Mouse (Mus musculus): ENCODE measurements around the gene Cog5. TPM values are rescaled to one million over a fixed set of nuclear protein-coding genes. Genes with fewer than 3 reads are reported as not detected.

Cog5 gene
- total and polyA plus RNA-seq, 2 experiments from 2014 or later = 18.4 to 46.9 TPM

DNA sequence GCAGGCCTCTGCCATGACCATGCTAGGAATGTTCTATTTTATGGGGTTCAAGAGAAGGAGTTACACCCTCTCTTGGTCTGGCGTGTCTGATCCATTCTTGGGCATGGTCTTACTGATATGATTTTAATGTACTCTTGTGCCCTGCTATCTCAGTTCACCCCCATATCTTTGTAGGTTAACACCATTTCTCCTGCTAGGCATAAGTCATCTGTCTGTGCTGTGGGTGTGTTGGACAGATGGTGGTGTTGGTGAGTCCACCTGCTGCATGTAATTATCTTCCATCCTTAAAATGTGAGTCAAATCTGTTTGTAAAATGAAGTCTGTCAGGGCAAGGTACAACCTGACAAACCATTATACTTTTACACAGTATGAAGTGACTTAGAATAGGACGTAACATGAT lies 252.8 kb downstream of the Cog5 start:
- no peaks in the 10 kb centered on the region for H3K36me3 ChIP-seq (ENCODE audit: insufficient read depth, low read length)
- H3K27me3 ChIP-seq (ENCODE audit: insufficient read depth, low read length) = no peaks in the 10 kb centered on the region
- H3K4me1 ChIP-seq (ENCODE audit: insufficient read depth, low read length) = peaks cover 15% of the 10 kb centered on the region
- DNase-seq (ENCODE audit: low spot score) (no peak), ATAC-seq (no peak)
- WGBS = 88% methylated on average over 2 of the region's 2 CpGs
- no peak overlapping the region for H3K27ac ChIP-seq
- no peak; the same call in 1 of the 2 replicates for TF ChIP-seq CTCF (IDR thresholded peaks at IDR 0.05; ENCODE audit: low read depth)
- H3K4me2 ChIP-seq (ENCODE audit: low read depth, low read length) = no peak overlapping the region
- H3K9ac ChIP-seq (replicated peaks; ENCODE audit: low read length) = no peak overlapping the region
- H3K9me3 ChIP-seq (ENCODE audit: low read length) = no peaks in the 10 kb centered on the region
- no peak overlapping the region for H3K4me3 ChIP-seq (ENCODE audit: low read length)

DNA sequence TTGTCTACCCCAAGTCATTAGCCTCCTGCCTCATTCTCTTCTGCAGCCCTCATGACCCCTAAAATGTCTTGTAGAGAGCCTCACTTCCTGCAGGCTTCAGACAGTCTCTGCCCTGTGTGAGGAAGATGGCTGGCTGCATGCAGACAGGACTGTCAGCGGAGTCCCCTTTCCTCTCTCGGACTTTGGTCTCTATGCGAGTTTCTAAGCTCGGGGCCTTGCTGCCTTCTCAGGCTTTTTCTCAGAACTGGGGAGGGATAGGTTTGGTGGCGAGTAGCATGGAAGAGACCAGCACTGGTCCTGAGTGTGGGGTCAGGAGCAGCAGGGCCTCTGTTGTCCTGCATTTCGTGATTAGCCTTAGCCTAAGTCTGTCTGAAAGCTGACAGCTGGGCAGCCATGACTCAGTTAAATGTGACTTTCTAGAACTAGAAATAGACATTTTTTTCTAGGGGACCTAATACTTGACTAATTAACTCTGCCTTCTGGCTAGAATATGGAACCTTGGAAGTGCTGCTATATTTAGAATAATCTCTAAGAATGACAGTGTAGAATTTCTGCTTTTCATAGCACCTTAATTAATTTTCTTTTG lies 258.4 kb downstream of the Cog5 start:
- ATAC-seq (no peak), DNase-seq (ENCODE audit: low spot score) (no peak)
- Histone ChIP-seq H3K4me1 (ENCODE audit: insufficient read depth, low read length) (no peaks in the 10 kb centered on the region), H3K27me3 (ENCODE audit: insufficient read depth, low read length) (no peaks in the 10 kb centered on the region), H3K36me3 (ENCODE audit: insufficient read depth, low read length) (no peaks in the 10 kb centered on the region), H3K27ac (no peak overlapping the region), H3K4me3 (ENCODE audit: low read length) (no peak overlapping the region), H3K9ac (replicated peaks; ENCODE audit: low read length) (no peak overlapping the region), H3K4me2 (ENCODE audit: low read depth, low read length) (no peak overlapping the region), H3K9me3 (ENCODE audit: low read length) (no peaks in the 10 kb centered on the region)
- TF ChIP-seq CTCF (IDR thresholded peaks at IDR 0.05; ENCODE audit: low read depth) = no peak
- WGBS = 89% methylated on average over 6 of the region's 6 CpGs

DNA sequence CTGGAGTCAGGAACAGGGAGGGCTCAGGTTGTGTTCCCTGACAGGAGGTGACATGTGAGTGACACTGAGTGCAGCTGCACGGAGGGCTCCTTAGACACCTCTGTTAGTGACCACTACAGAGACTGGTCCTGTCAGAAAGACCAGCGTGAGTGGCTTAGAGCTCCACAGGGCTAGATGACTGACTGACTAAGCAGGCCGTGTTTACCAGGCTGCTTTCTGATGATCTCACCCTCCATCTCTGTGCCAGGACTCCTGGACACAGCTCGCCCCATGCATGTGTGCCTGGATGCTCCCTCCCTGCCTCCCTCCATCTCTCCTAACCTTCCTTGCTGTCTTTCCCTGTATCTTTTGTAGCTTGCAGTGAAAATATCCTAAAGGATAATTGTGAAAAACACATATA lies 258.9 kb downstream of the Cog5 start:
- Histone ChIP-seq H3K4me1 (ENCODE audit: insufficient read depth, low read length) (no peaks in the 10 kb centered on the region), H3K27ac (peak overlapping the region; percentile 15; the same call in 1 of the 2 replicates), H3K4me3 (ENCODE audit: low read length) (no peak overlapping the region), H3K4me2 (ENCODE audit: low read depth, low read length) (no peak overlapping the region), H3K9ac (replicated peaks; ENCODE audit: low read length) (no peak overlapping the region), H3K36me3 (ENCODE audit: insufficient read depth, low read length) (no peaks in the 10 kb centered on the region), H3K9me3 (ENCODE audit: low read length) (no peaks in the 10 kb centered on the region), H3K27me3 (ENCODE audit: insufficient read depth, low read length) (no peaks in the 10 kb centered on the region)
- no peak for TF ChIP-seq CTCF (IDR thresholded peaks at IDR 0.05; ENCODE audit: low read depth)
- WGBS = 50% methylated on average over 4 of the region's 4 CpGs
- ATAC-seq (peak; percentile 65; the same call in 1 of the 2 replicates), DNase-seq (ENCODE audit: low spot score) (no peak)

DNA sequence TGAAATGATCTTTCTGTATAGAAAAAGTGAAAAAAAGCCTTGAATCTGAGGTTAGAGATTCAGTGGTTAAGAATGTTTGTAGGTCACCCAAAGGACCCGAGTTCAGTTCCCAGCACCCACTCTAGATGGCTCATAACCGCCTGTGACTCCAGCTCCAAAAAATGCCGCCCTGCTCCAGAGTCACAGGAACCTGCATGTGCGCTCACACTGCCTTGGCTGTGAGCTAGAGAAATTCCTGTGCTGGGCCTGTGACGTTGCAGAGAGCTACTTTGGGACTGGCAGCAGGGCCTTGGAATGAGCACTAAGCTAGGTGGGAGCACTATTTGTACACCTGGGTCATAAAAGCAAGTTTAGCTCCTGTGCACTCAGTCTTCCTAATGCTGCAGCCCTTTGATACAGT lies 262.0 kb downstream of the Cog5 start:
- no peaks in the 10 kb centered on the region for H3K27me3 ChIP-seq (ENCODE audit: insufficient read depth, low read length)

DNA sequence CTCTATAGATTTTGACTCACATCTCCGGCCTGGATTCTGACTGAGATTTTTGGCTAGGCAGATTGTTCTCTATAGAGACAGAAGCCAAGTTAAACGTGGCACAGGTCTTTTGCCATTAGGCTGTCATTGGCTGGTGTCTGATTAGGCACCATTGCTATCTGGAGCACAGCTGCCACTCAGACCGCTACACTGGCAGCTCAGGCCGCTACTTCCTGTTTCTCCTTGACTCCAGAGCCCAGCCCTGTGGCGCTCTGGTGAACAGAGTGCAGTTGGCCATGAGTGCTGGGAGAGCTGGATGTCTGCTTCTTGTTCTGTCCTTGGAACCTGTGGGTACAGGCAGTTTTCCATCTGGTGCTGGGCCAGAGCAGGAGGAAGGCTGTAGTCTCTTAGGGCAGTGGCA lies 262.6 kb downstream of the Cog5 start:
- TF ChIP-seq CTCF (IDR thresholded peaks at IDR 0.05; ENCODE audit: low read depth) = 0 out of 2 replicates have a peak, but pooled peaks have one; percentile 11
- Histone ChIP-seq H3K27ac (0 out of 2 replicates have a peak overlapping the region, but pooled peaks have one; percentile 26), H3K4me1 (ENCODE audit: insufficient read depth, low read length) (no peaks in the 10 kb centered on the region), H3K36me3 (ENCODE audit: insufficient read depth, low read length) (peaks cover 1% of the 10 kb centered on the region; the same call in 1 of the 2 replicates), H3K9ac (replicated peaks; ENCODE audit: low read length) (no peak overlapping the region), H3K4me2 (ENCODE audit: low read depth, low read length) (no peak overlapping the region), H3K9me3 (ENCODE audit: low read length) (no peaks in the 10 kb centered on the region), H3K4me3 (ENCODE audit: low read length) (no peak overlapping the region), H3K27me3 (ENCODE audit: insufficient read depth, low read length) (no peaks in the 10 kb centered on the region)
- WGBS = 62% methylated on average over 5 of the region's 5 CpGs
- ATAC-seq (peak; percentile 77), DNase-seq (ENCODE audit: low spot score) (peak; percentile 52)

More for the DNA sequence above, 262.0 kb downstream of the Cog5 start:
- no peaks in the 10 kb centered on the region; the same call in 1 of the 2 replicates for H3K36me3 ChIP-seq (ENCODE audit: insufficient read depth, low read length)
- no peak overlapping the region for H3K27ac ChIP-seq
- H3K4me3 ChIP-seq (ENCODE audit: low read length) = no peak overlapping the region
- WGBS = 95% methylated on average over 5 of the region's 5 CpGs
- DNase-seq (ENCODE audit: low spot score) (no peak), ATAC-seq (no peak)
- H3K4me2 ChIP-seq (ENCODE audit: low read depth, low read length) = no peak overlapping the region
- no peaks in the 10 kb centered on the region for H3K9me3 ChIP-seq (ENCODE audit: low read length)
- H3K4me1 ChIP-seq (ENCODE audit: insufficient read depth, low read length) = no peaks in the 10 kb centered on the region
- TF ChIP-seq CTCF (IDR thresholded peaks at IDR 0.05; ENCODE audit: low read depth) = no peak
- H3K9ac ChIP-seq (replicated peaks; ENCODE audit: low read length) = no peak overlapping the region

DNA sequence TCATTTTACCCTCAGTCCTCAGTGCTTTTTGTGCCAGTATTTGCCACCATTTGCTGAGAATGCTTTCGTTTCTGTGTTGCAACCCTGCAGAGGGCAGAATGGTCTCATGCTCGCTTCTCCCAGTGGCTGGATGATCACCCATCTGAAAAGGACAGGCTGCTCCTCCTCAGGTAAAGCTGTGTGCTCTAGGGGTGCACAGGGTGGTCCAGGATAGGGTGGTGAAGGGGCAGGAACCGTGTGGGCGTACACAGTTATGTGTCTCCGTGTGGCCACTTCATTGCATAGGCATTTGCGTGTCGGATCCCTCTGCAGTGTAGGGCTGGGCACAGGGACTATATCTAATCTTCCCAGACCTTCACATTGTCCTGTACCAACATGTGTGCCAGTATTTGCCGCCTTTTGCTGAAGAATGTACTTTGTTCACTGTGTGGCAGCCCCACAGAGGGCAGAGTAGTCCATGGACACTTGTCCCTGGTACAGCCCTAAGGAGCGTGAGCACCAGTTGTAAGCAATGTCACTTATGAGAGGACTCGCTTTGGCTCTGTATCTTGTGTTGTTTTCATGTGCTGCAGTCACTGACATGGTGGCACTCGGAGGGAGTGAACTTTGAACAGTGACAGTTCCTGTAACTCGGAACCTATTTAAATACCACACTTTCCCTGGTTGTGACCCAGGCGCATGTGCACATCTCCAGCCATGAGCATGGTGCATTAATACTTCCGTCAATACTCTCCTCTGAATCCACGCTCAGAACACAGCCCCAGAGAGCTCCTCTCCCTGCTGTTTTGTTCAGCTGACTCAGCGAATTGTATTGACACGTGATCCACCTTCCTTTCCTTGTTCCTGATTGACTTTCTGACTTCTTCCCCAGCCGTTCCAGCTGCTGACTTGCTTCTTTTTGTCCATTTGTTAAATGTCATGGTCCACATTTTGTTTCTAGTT lies 266.1 kb downstream of the Cog5 start:
- no peaks in the 10 kb centered on the region for H3K9me3 ChIP-seq (ENCODE audit: low read length)
- H3K27ac ChIP-seq = no peak overlapping the region
- ATAC-seq (no peak), DNase-seq (ENCODE audit: low spot score) (no peak)
- 78% methylated on average over 18 of the region's 18 CpGs for WGBS
- no peak overlapping the region for H3K4me2 ChIP-seq (ENCODE audit: low read depth, low read length)
- no peaks in the 10 kb centered on the region for H3K4me1 ChIP-seq (ENCODE audit: insufficient read depth, low read length)
- TF ChIP-seq CTCF (IDR thresholded peaks at IDR 0.05; ENCODE audit: low read depth) = no peak
- H3K36me3 ChIP-seq (ENCODE audit: insufficient read depth, low read length) = peaks cover 12% of the 10 kb centered on the region; the same call in 1 of the 2 replicates
- no peak overlapping the region for H3K4me3 ChIP-seq (ENCODE audit: low read length)
- no peak overlapping the region for H3K9ac ChIP-seq (replicated peaks; ENCODE audit: low read length)
- H3K27me3 ChIP-seq (ENCODE audit: insufficient read depth, low read length) = no peaks in the 10 kb centered on the region

All from hindbrain, postnatal 0 days (tissue).